Mouse (Mus musculus) kidney, postnatal 0 days (tissue): ENCODE results near the gene Ehmt2. TPM values are rescaled to one million over a fixed set of nuclear protein-coding genes. Genes with fewer than 3 reads are reported as not detected.
A peak's percentile ranks its signal among the peaks of the same experiment; 100 is the strongest.

Source experiments
- ATAC-seq: fragments of 200-750 bp; cut with Nextera tagmentation; replicated peaks from 2 replicates; pipeline ENCODE4 v1.8.0; 2017; ENCODE audit warnings: low read depth, moderate number of reproducible peaks, moderate TSS enrichment, moderate library complexity; ENCODE audit not compliant: low FRiP score
- DNase-seq: peaks from one replicate; pipeline ENCODE4 v3.0.0-alpha.2; 2016; ENCODE audit warnings: low spot score
- H3K27ac ChIP-seq: fragments of 300-500 bp; sonication (generic); 2 replicates; pipeline ENCODE4 v1.5.1; 2014; ENCODE audit warnings: mild to moderate bottlenecking
- H3K27me3 ChIP-seq: fragments of 300-500 bp; sonication (generic); 2 replicates; pipeline ENCODE4 v1.6.1; 2014; ENCODE audit warnings: low read length, mixed read lengths; ENCODE audit not compliant: insufficient read depth
- H3K36me3 ChIP-seq: fragments of 300-500 bp; sonication (generic); 2 replicates; pipeline ENCODE4 v1.6.1; 2014; ENCODE audit warnings: low read length, mixed read lengths; ENCODE audit not compliant: insufficient read depth
- H3K4me1 ChIP-seq: fragments of 300-500 bp; sonication (generic); replicated peaks from 2 replicates; pipeline ENCODE4 v1.6.1; 2014; ENCODE audit warnings: antibody characterized with exemption, low read length, mixed read lengths; ENCODE audit not compliant: insufficient read depth
- H3K4me2 ChIP-seq: fragments of 300-500 bp; sonication (generic); 2 replicates; pipeline ENCODE4 v1.6.1; 2014; ENCODE audit warnings: mild to moderate bottlenecking, low read length, moderate library complexity, mixed read lengths
- H3K4me3 ChIP-seq: fragments of 300-500 bp; sonication (generic); replicated peaks from 2 replicates; pipeline ENCODE4 v1.5.1; 2014; ENCODE audit warnings: low read depth, low read length
- H3K9ac ChIP-seq: fragments of 300-500 bp; sonication (generic); 2 replicates; pipeline ENCODE4 v1.6.1; 2014; ENCODE audit warnings: low read depth, low read length
- H3K9me3 ChIP-seq: fragments of 300-500 bp; sonication (generic); replicated peaks from 2 replicates; pipeline ENCODE4 v1.6.1; 2016; ENCODE audit warnings: low read length, inconsistent platforms, mixed read lengths
- CTCF ChIP-seq: IDR thresholded peaks from 2 replicates; pipeline ENCODE4 v1.5.1; 2016; ENCODE audit warnings: antibody characterized with exemption, low read depth, mild to moderate bottlenecking, moderate library complexity
- WGBS: fragments of 180-500 bp; shearing (Covaris S2); extraction: QIAGEN DNeasy Blood & Tissue Kit; methylation state at CpG from one replicate; pipeline ENCODE4 v1.1.7; 2014; 5-methylcytosine and 5-hydroxymethylcytosine counted together
- microRNA-seq: library from miRNA; unstranded; fragments of <30 nt; microRNA quantifications from one replicate; pipeline ENCODE4, GENCODE M21; 2016
- polyA plus RNA-seq: library from polyadenylated mRNA; unstranded; fragments of >200 nt; fragmentation: Nextera tagmentation; extraction: Ambion mirVana; gene quantifications from 2 replicates; pipeline ENCODE4 v1.2.1, GENCODE M21; 2015

Gene Ehmt2
- polyA plus RNA-seq, 1 experiment from 2014 or later, result 44.1 TPM

- peak overlapping the region; percentile 62 for H3K4me2 ChIP-seq
- 5% methylated on average over 12 of the region's 12 CpGs for WGBS
- peak; percentile 23; the same call in 1 of the 2 replicates for ATAC-seq
- no peaks in the 10 kb centered on the region for H3K9me3 ChIP-seq
- no peaks in the 10 kb centered on the region for H3K27me3 ChIP-seq
- H3K4me1 ChIP-seq, result peaks cover 6% of the 10 kb centered on the region; the same call in 1 of the 2 replicates
- peak overlapping the region; percentile 96 for H3K27ac ChIP-seq
- no peak for TF ChIP-seq CTCF
- no peaks in the 10 kb centered on the region for H3K36me3 ChIP-seq
- H3K4me3 ChIP-seq, result peak overlapping the region; percentile 39
- H3K9ac ChIP-seq, result peak overlapping the region; percentile 43; the same call in 1 of the 2 replicates
- DNase-seq, result peak; percentile 84
These were observed 61.7 kb downstream of the Ehmt2 start for GRCm38 (mm10) chr17:34959881-34960515.

- Histone ChIP-seq H3K9me3 (no peaks in the 10 kb centered on the region), H3K36me3 (no peaks in the 10 kb centered on the region), H3K27me3 (no peaks in the 10 kb centered on the region), H3K4me1 (peaks cover 6% of the 10 kb centered on the region; the same call in 1 of the 2 replicates), H3K4me2 (no peak overlapping the region), H3K27ac (peak overlapping the region; percentile 96), H3K9ac (no peak overlapping the region), H3K4me3 (no peak overlapping the region)
- TF ChIP-seq CTCF, result no peak
- no peak for DNase-seq
- no peak for ATAC-seq
These were observed 62.6 kb downstream of the Ehmt2 start for GRCm38 (mm10) chr17:34960702-34961493.

DNA sequence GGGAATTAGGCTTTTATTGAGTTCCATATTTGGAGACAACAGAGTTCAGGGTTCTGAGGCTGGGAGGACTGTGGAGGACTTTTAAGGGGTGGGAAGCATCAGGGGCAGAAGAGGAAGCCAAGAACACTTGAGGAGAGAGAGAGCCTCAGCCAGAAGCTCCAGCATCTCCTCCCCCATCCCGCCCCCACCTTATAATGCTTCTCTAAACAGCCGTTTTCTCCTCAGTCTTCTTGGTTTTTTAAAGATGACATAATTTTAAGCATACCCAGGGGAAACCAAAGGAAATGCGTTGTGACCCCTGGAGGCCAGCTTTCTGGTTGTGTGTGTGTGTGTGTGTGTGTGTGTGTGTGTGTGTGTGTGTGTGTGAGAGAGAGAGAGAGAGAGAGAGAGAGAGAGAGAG, 63.9 kb downstream of the Ehmt2 start:
- Histone ChIP-seq H3K36me3 (no peaks in the 10 kb centered on the region), H3K27me3 (no peaks in the 10 kb centered on the region), H3K27ac (peak overlapping the region; percentile 63), H3K4me1 (peaks cover 6% of the 10 kb centered on the region; the same call in 1 of the 2 replicates), H3K9me3 (no peaks in the 10 kb centered on the region), H3K4me3 (no peak overlapping the region), H3K9ac (no peak overlapping the region), H3K4me2 (no peak overlapping the region)
- ATAC-seq, result no peak
- TF ChIP-seq CTCF, result no peak
- WGBS, result 23% methylated on average over 3 of the region's 3 CpGs
- DNase-seq, result peak; percentile 79

GRCm38 (mm10) chr17:34962841-34963240, 64.6 kb downstream of the Ehmt2 start:
- no peak for ATAC-seq
- 46% methylated on average over 1 of the region's 1 CpGs for WGBS
- TF ChIP-seq CTCF, result no peak
- no peak overlapping the region for H3K4me3 ChIP-seq
- H3K9me3 ChIP-seq, result no peaks in the 10 kb centered on the region
- DNase-seq, result no peak
- H3K4me2 ChIP-seq, result no peak overlapping the region
- no peaks in the 10 kb centered on the region for H3K36me3 ChIP-seq
- peaks cover 6% of the 10 kb centered on the region; the same call in 1 of the 2 replicates for H3K4me1 ChIP-seq
- H3K27ac ChIP-seq, result no peak overlapping the region
- no peaks in the 10 kb centered on the region for H3K27me3 ChIP-seq
- H3K9ac ChIP-seq, result no peak overlapping the region

Small RNA genes lying within 50 kb of the gene (microRNA-seq; reads per million reads assigned to microRNA genes)
- not detected for gene Mir6972

Other genes starting within 250 kb of the Ehmt2 start
- gene Tnxb, start 227.9 kb upstream of the Ehmt2 start, polyA plus RNA-seq, result 0.19 and 0.26 TPM in 2 replicates
- 0.22 and 0.41 TPM in 2 replicates for gene C4b, start 154.6 kb upstream of the Ehmt2 start, polyA plus RNA-seq
- 0.13 and 0.20 TPM in 2 replicates for gene Cyp21a1, start 93.9 kb upstream of the Ehmt2 start, polyA plus RNA-seq
- gene Stk19, start 61.5 kb upstream of the Ehmt2 start, polyA plus RNA-seq, result 30.3 and 30.8 TPM in 2 replicates
- gene Dxo, start 61.5 kb upstream of the Ehmt2 start, polyA plus RNA-seq, result 48.2 and 49.7 TPM in 2 replicates
- gene Skiv2l, start 48.3 kb upstream of the Ehmt2 start, polyA plus RNA-seq, result 36.8 and 37.3 TPM in 2 replicates
- gene Nelfe, start 48.1 kb upstream of the Ehmt2 start, polyA plus RNA-seq, result 73.5 and 79.5 TPM in 2 replicates
- gene Cfb, start 36.0 kb upstream of the Ehmt2 start, polyA plus RNA-seq, result 21.1 and 25.6 TPM in 2 replicates
- 2.3 and 3.4 TPM in 2 replicates for gene Zbtb12, start 19.0 kb upstream of the Ehmt2 start, polyA plus RNA-seq
- not detected in 2 replicates for gene Gm20547, start 16.4 kb upstream of the Ehmt2 start, polyA plus RNA-seq
- gene C2, start 204 bp upstream of the Ehmt2 start, polyA plus RNA-seq, result 7.0 and 7.4 TPM in 2 replicates
- gene Slc44a4, start 16.0 kb downstream of the Ehmt2 start, polyA plus RNA-seq, result 24.2 and 27.3 TPM in 2 replicates
- 92.0 and 101 TPM in 2 replicates for gene Neu1, start 32.8 kb downstream of the Ehmt2 start, polyA plus RNA-seq
- 2.2 and 2.6 TPM in 2 replicates for gene Hspa1b, start 60.8 kb downstream of the Ehmt2 start, polyA plus RNA-seq
- not detected in 2 replicates for gene Gm20481, start 71.4 kb downstream of the Ehmt2 start, polyA plus RNA-seq
- gene Hspa1a, start 73.7 kb downstream of the Ehmt2 start, polyA plus RNA-seq, result 22.4 and 23.5 TPM in 2 replicates
- 0.54 and 0.72 TPM in 2 replicates for gene Hspa1l, start 74.2 kb downstream of the Ehmt2 start, polyA plus RNA-seq
- 133 and 141 TPM in 2 replicates for gene Lsm2, start 83.4 kb downstream of the Ehmt2 start, polyA plus RNA-seq
- gene Vars, start 102.5 kb downstream of the Ehmt2 start, polyA plus RNA-seq, result 61.3 and 63.3 TPM in 2 replicates
- gene Vwa7, start 118.1 kb downstream of the Ehmt2 start, polyA plus RNA-seq, result 0.16 and 0.20 TPM in 2 replicates
- 2.3 and 3.7 TPM in 2 replicates for gene Sapcd1, start 129.5 kb downstream of the Ehmt2 start, polyA plus RNA-seq
- 2.7 and 3.0 TPM in 2 replicates for gene Msh5, start 148.3 kb downstream of the Ehmt2 start, polyA plus RNA-seq
- gene Clic1, start 151.5 kb downstream of the Ehmt2 start, polyA plus RNA-seq, result 266 and 282 TPM in 2 replicates
- 227 and 244 TPM in 2 replicates for gene Ddah2, start 160.6 kb downstream of the Ehmt2 start, polyA plus RNA-seq
- gene Ly6g6c, start 166.9 kb downstream of the Ehmt2 start, polyA plus RNA-seq, result not detected in 2 replicates
- gene Mpig6b, start 167.7 kb downstream of the Ehmt2 start, polyA plus RNA-seq, result 0.36 and 0.45 TPM in 2 replicates
- 1.3 and 1.6 TPM in 2 replicates for gene Ly6g6e, start 178.4 kb downstream of the Ehmt2 start, polyA plus RNA-seq
- gene Ly6g6d, start 179.6 kb downstream of the Ehmt2 start, polyA plus RNA-seq, result 7.6 and 7.8 TPM in 2 replicates
- gene Ly6g6f, start 187.1 kb downstream of the Ehmt2 start, polyA plus RNA-seq, result not detected in 2 replicates
- 109 and 113 TPM in 2 replicates for gene Abhd16a, start 190.8 kb downstream of the Ehmt2 start, polyA plus RNA-seq
- gene Ly6g5c, start 209.8 kb downstream of the Ehmt2 start, polyA plus RNA-seq, result not detected in 2 replicates
- 0.69 and 1.1 TPM in 2 replicates for gene Ly6g5b, start 217.0 kb downstream of the Ehmt2 start, polyA plus RNA-seq
- gene Gpank1, start 223.0 kb downstream of the Ehmt2 start, polyA plus RNA-seq, result 14.6 and 15.2 TPM in 2 replicates
- 300 and 312 TPM in 2 replicates for gene Csnk2b, start 223.6 kb downstream of the Ehmt2 start, polyA plus RNA-seq
- gene D17H6S53E, start 227.9 kb downstream of the Ehmt2 start, polyA plus RNA-seq, result 10.5 and 11.9 TPM in 2 replicates
- gene Apom, start 233.6 kb downstream of the Ehmt2 start, polyA plus RNA-seq, result 59.6 and 64.2 TPM in 2 replicates
- gene Bag6, start 236.7 kb downstream of the Ehmt2 start, polyA plus RNA-seq, result 46.0 and 50.2 TPM in 2 replicates